Mouse (Mus musculus): ENCODE results near the gene Prkaca. TPM values are rescaled to one million over a fixed set of nuclear protein-coding genes. Genes with fewer than 3 reads are reported as not detected.

The Prkaca gene
- polyA plus RNA-seq, 1 experiment from 2014 or later: 59.2 TPM

Other genes starting within 250 kb of the Prkaca start
- 33.0 to 180 TPM (median 147 TPM) in 3 replicates for gene Adgre5, start 231.7 kb upstream of the Prkaca start, polyA plus RNA-seq (2018)
- 0.04 to 0.09 TPM (median 0.05 TPM) in 3 replicates for gene Adgrl1, start 72.9 kb upstream of the Prkaca start, polyA plus RNA-seq (2018)
- gene Gm10644, start 17.8 kb upstream of the Prkaca start, polyA plus RNA-seq (2018): 0.06 to 0.11 TPM (median 0.07 TPM) in 3 replicates
- gene Asf1b, start 17.5 kb upstream of the Prkaca start, polyA plus RNA-seq (2018): 3.8 to 22.0 TPM (median 9.5 TPM) in 3 replicates
- gene Samd1, start 24.7 kb downstream of the Prkaca start, polyA plus RNA-seq (2018): 25.5 to 39.0 TPM (median 26.7 TPM) in 3 replicates
- gene 1700067K01Rik, start 28.5 kb downstream of the Prkaca start, polyA plus RNA-seq (2018): not detected in 3 replicates
- gene 2210011C24Rik, start 39.2 kb downstream of the Prkaca start, polyA plus RNA-seq (2018): 1.9 to 5.2 TPM (median 2.9 TPM) in 3 replicates
- gene Palm3, start 48.5 kb downstream of the Prkaca start, polyA plus RNA-seq (2018): 0.07 TPM in 1 of 3 replicates, not detected in the others
- gene Il27ra, start 69.6 kb downstream of the Prkaca start, polyA plus RNA-seq (2018): 0.17 to 0.37 TPM (median 0.25 TPM) in 3 replicates
- gene Rln3, start 72.0 kb downstream of the Prkaca start, polyA plus RNA-seq (2018): not detected in 3 replicates
- 0.32 to 0.52 TPM (median 0.41 TPM) in 3 replicates for gene Gm10643, start 92.1 kb downstream of the Prkaca start, polyA plus RNA-seq (2018)
- 3.6 to 8.6 TPM (median 4.9 TPM) in 3 replicates for gene Rfx1, start 93.8 kb downstream of the Prkaca start, polyA plus RNA-seq (2018)
- 8.5 to 14.2 TPM (median 10.7 TPM) in 3 replicates for gene Dcaf15, start 131.8 kb downstream of the Prkaca start, polyA plus RNA-seq (2018)
- gene Podnl1, start 153.0 kb downstream of the Prkaca start, polyA plus RNA-seq (2018): not detected in 3 replicates
- 21.7 to 24.3 TPM (median 22.4 TPM) in 3 replicates for gene Cc2d1a, start 174.9 kb downstream of the Prkaca start, polyA plus RNA-seq (2018)
- gene 4930432K21Rik, start 175.0 kb downstream of the Prkaca start, polyA plus RNA-seq (2018): 0.41 to 0.82 TPM (median 0.47 TPM) in 3 replicates
- gene Nanos3, start 212.2 kb downstream of the Prkaca start, polyA plus RNA-seq (2018): not detected in 3 replicates

All from macrophage (primary cell).